10 mouse cellular contexts compared by ENCODE assay signal in genomic region chr17:15192840-15193239, GRCm38 (mm10).
DNase-seq lines count a peak whose midpoint lies in the region; ATAC-seq lines count a peak whose summit lies in the region.
"Had no signal": no experiment of that assay in that cellular context is flagged by ENCODE, and none has a peak within 500 bp of the region (broad histone marks: within the 10 kb centered on the region; RNA-seq: fewer than 3 reads in every experiment).

No protein-coding gene starts in this region.

- H3K4me2 ChIP-seq in midbrain, embryonic 11.5 days = no peak overlapping the region
- H3K4me2 ChIP-seq in stomach, embryonic 16.5 days (ENCODE audit: low read depth, low read length) = no peak overlapping the region
- H3K4me2 ChIP-seq: hindbrain, embryonic 15.5 days had no signal

- H3K9me3 ChIP-seq in midbrain, embryonic 10.5 days (replicated peaks) = no peaks in the 10 kb centered on the region
- H3K9me3 ChIP-seq in midbrain, embryonic 11.5 days (ENCODE audit: control insufficient read depth, low read length) = no peaks in the 10 kb centered on the region
- H3K9me3 ChIP-seq in stomach, embryonic 16.5 days (replicated peaks; ENCODE audit: control insufficient read depth, low read length) = no peaks in the 10 kb centered on the region
- H3K9me3 ChIP-seq: hindbrain, embryonic 15.5 days had no signal

- no peak overlapping the region for H3K9ac ChIP-seq in midbrain, embryonic 11.5 days (ENCODE audit: low read length)
- H3K9ac ChIP-seq in stomach, embryonic 16.5 days (ENCODE audit: low read length) = no peak overlapping the region
- H3K9ac ChIP-seq: hindbrain, embryonic 15.5 days had no signal

- 0 out of 2 replicates have a peak, but pooled peaks cover 9% of the 10 kb centered on the region for H3K27me3 ChIP-seq in midbrain, embryonic 10.5 days (ENCODE audit: low read depth, poor library complexity, severe bottlenecking)
- no peaks in the 10 kb centered on the region; the same call in 1 of the 2 replicates for H3K27me3 ChIP-seq in midbrain, embryonic 11.5 days (ENCODE audit: control insufficient read depth, insufficient read depth, low read length)
- no peaks in the 10 kb centered on the region for H3K27me3 ChIP-seq in stomach, embryonic 16.5 days (ENCODE audit: control insufficient read depth, insufficient read depth, low read length)
- H3K27me3 ChIP-seq: hindbrain, embryonic 15.5 days had no signal

- H3K36me3 ChIP-seq in midbrain, embryonic 10.5 days = no peaks in the 10 kb centered on the region
- H3K36me3 ChIP-seq in midbrain, embryonic 11.5 days (ENCODE audit: control insufficient read depth, insufficient read depth, low read length) = no peaks in the 10 kb centered on the region
- H3K36me3 ChIP-seq in stomach, embryonic 16.5 days (ENCODE audit: control insufficient read depth, insufficient read depth, low read length) = no peaks in the 10 kb centered on the region
- H3K36me3 ChIP-seq: hindbrain, embryonic 15.5 days had no signal

- H3K27ac ChIP-seq in midbrain, embryonic 10.5 days (replicated peaks) = peak overlapping the region; percentile 35; the same call in 1 of the 2 replicates
- H3K27ac ChIP-seq in midbrain, embryonic 11.5 days (ENCODE audit: low read depth, low read length) = no peak overlapping the region
- peak overlapping the region; percentile 72 for H3K27ac ChIP-seq in stomach, embryonic 16.5 days (ENCODE audit: low read length)
- H3K27ac ChIP-seq: hindbrain, embryonic 15.5 days had no signal

- DNase-seq in adrenal gland, postnatal 10 days = peak; percentile 24
- DNase-seq in adrenal gland, postnatal 14 days = no peak
- no peak for DNase-seq in midbrain, embryonic 10.5 days (ENCODE audit: low spot score)
- DNase-seq in midbrain, embryonic 11.5 days (ENCODE audit: low spot score, missing footprints) = no peak
- peak; percentile 18 to 41 for DNase-seq in kidney, postnatal 4 days
- no peak for DNase-seq in natural killer cell, adult 2 months (ENCODE audit: low spot score in 2 of 2)
- no peak for DNase-seq in cerebellum, postnatal 4 days (ENCODE audit: low spot score in 2 of 2)
- DNase-seq: left cerebral cortex, postnatal 4 days had no signal

- no peak for ATAC-seq in midbrain, embryonic 11.5 days (ENCODE audit: low FRiP score)
- peak; percentile 84 for ATAC-seq in stomach, embryonic 16.5 days (ENCODE audit: insufficient read depth, low FRiP score)

- WGBS in midbrain, embryonic 10.5 days = 79% methylated on average over 7 of the region's 7 CpGs
- 71% methylated on average over 7 of the region's 7 CpGs for WGBS in midbrain, embryonic 11.5 days
- WGBS in stomach, embryonic 16.5 days = 23% methylated on average over 7 of the region's 7 CpGs

- no peak overlapping the region for H3K4me3 ChIP-seq in midbrain, embryonic 10.5 days
- H3K4me3 ChIP-seq in midbrain, embryonic 11.5 days (ENCODE audit: low read depth, low read length) = no peak overlapping the region
- H3K4me3 ChIP-seq in stomach, embryonic 16.5 days (replicated peaks; ENCODE audit: low read length) = no peak overlapping the region
- H3K4me3 ChIP-seq: hindbrain, embryonic 15.5 days had no signal

- peaks cover 36% of the 10 kb centered on the region for H3K4me1 ChIP-seq in midbrain, embryonic 10.5 days
- peaks cover 11% of the 10 kb centered on the region for H3K4me1 ChIP-seq in midbrain, embryonic 11.5 days (ENCODE audit: control insufficient read depth, insufficient read depth, low read length)
- peaks cover 30% of the 10 kb centered on the region for H3K4me1 ChIP-seq in stomach, embryonic 16.5 days (ENCODE audit: control insufficient read depth, insufficient read depth, low read length)

Comparison
In these comparisons a context has a peak if more than half of its experiments do, and no peak if none do; other contexts are left out.
1. DNase-seq: peak in adrenal gland, postnatal 10 days (single experiment) and kidney, postnatal 4 days (2 of 2); none in adrenal gland, postnatal 14 days (single experiment), midbrain, embryonic 10.5 days (single experiment), midbrain, embryonic 11.5 days (single experiment), natural killer cell, adult 2 months (0 of 2) and cerebellum, postnatal 4 days (0 of 2).